Mouse (Mus musculus) limb, embryonic 14.5 days (tissue): Measurements from ENCODE around the gene Pjvk. TPM values are rescaled to one million over a fixed set of nuclear protein-coding genes. Genes with fewer than 3 reads are reported as not detected.

Source experiments
- ATAC-seq: fragments of 200-750 bp; cut with Nextera tagmentation; 2 replicates; pipeline ENCODE4 v1.8.0; 2017; ENCODE audit warnings: low read depth, moderate number of reproducible peaks, moderate TSS enrichment; ENCODE audit not compliant: low FRiP score
- DNase-seq: peaks from one replicate; pipeline ENCODE4 v3.0.0-alpha.2; 2015; ENCODE audit warnings: low spot score
- H3K27ac ChIP-seq: fragments of 300-500 bp; sonication (generic); replicated peaks from 2 replicates; pipeline ENCODE4 v1.5.1; 2014; ENCODE audit warnings: low read depth, mild to moderate bottlenecking, low read length, moderate library complexity, mixed read lengths
- H3K27me3 ChIP-seq: fragments of 300-500 bp; sonication (generic); 2 replicates; pipeline ENCODE4 v1.6.1; 2014; ENCODE audit warnings: low read length, mixed read lengths; ENCODE audit not compliant: control insufficient read depth, insufficient read depth
- H3K36me3 ChIP-seq: fragments of 300-500 bp; sonication (generic); 2 replicates; pipeline ENCODE4 v1.6.1; 2014; ENCODE audit warnings: mild to moderate bottlenecking, low read length, moderate library complexity, mixed read lengths; ENCODE audit not compliant: control insufficient read depth, insufficient read depth
- H3K4me1 ChIP-seq: fragments of 300-500 bp; sonication (generic); 2 replicates; pipeline ENCODE4 v1.6.1; 2014; ENCODE audit warnings: antibody characterized with exemption, low read length, mixed read lengths; ENCODE audit not compliant: control insufficient read depth, insufficient read depth
- H3K4me2 ChIP-seq: fragments of 300-500 bp; sonication (generic); replicated peaks from 2 replicates; pipeline ENCODE4 v1.6.1; 2014; ENCODE audit warnings: low read depth, mild to moderate bottlenecking, low read length, moderate library complexity; ENCODE audit not compliant: severe bottlenecking
- H3K4me3 ChIP-seq: fragments of 300-500 bp; sonication (generic); replicated peaks from 2 replicates; pipeline ENCODE4 v1.5.1; 2014; ENCODE audit warnings: low read length
- H3K9ac ChIP-seq: fragments of 300-500 bp; sonication (generic); 2 replicates; pipeline ENCODE4 v1.6.1; 2014; ENCODE audit warnings: mild to moderate bottlenecking, low read depth, low read length, moderate library complexity; ENCODE audit not compliant: severe bottlenecking
- H3K9me3 ChIP-seq: fragments of 300-500 bp; sonication (generic); 2 replicates; pipeline ENCODE4 v1.6.1; 2016; ENCODE audit warnings: low read length; ENCODE audit not compliant: control insufficient read depth
- POLR2A ChIP-seq: fragments of 200-500 bp; IDR thresholded peaks from 2 replicates; pipeline ENCODE4 v1.8.0; 2012; ENCODE audit warnings: inconsistent platforms, mild to moderate bottlenecking, moderate library complexity, borderline replicate concordance; ENCODE audit not compliant: insufficient read depth, insufficient read length; ENCODE audit errors: extremely low read depth
- WGBS: fragments of 180-500 bp; shearing (Covaris S2); extraction: QIAGEN DNeasy Blood & Tissue Kit; methylation state at CpG from one replicate; pipeline ENCODE4 v1.1.7; 2014; 5-methylcytosine and 5-hydroxymethylcytosine counted together
- polyA plus RNA-seq, 2 experiments: library from polyadenylated mRNA; depleted of rRNA in 1 of 2; stranded (reverse) in 1 of 2; unstranded in 1 of 2; fragments of >200 nt; fragmentation: Nextera tagmentation in 1 of 2; extraction: Ambion mirVana in 1 of 2; gene quantifications; 2 replicates each; pipeline versions ENCODE4 v1.2.1 to v1.2.3; 2012 to 2014

Pjvk gene
- polyA plus RNA-seq, 2 experiments = 0.83 TPM; not detected in 1

- no peak overlapping the region for H3K9ac ChIP-seq
- no peak for DNase-seq
- no peak for ATAC-seq
- H3K4me1 ChIP-seq = no peaks in the 10 kb centered on the region
- no peaks in the 10 kb centered on the region for H3K27me3 ChIP-seq
- 95% methylated on average over 4 of the region's 4 CpGs for WGBS
- H3K36me3 ChIP-seq = peaks cover 81% of the 10 kb centered on the region
- no peak overlapping the region for H3K27ac ChIP-seq
- H3K4me3 ChIP-seq = no peak overlapping the region
- H3K4me2 ChIP-seq = no peak overlapping the region
- TF ChIP-seq POLR2A = no peak
- no peaks in the 10 kb centered on the region for H3K9me3 ChIP-seq
Observed at GRCm38 (mm10) chr2:76631600-76631999, 16.7 kb upstream of the Pjvk start.

GRCm38 (mm10) chr2:76639637-76640036, 8.6 kb upstream of the Pjvk start:
- Histone ChIP-seq H3K9ac (no peak overlapping the region), H3K36me3 (peaks cover 79% of the 10 kb centered on the region), H3K9me3 (no peaks in the 10 kb centered on the region), H3K4me3 (no peak overlapping the region), H3K27ac (no peak overlapping the region), H3K4me1 (no peaks in the 10 kb centered on the region), H3K27me3 (no peaks in the 10 kb centered on the region), H3K4me2 (no peak overlapping the region)
- TF ChIP-seq POLR2A = no peak
- DNase-seq (no peak), ATAC-seq (no peak)
- 96% methylated on average over 2 of the region's 2 CpGs for WGBS

- H3K9me3 ChIP-seq = no peaks in the 10 kb centered on the region
- no peak for TF ChIP-seq POLR2A
Observed at GRCm38 (mm10) chr2:76643801-76644200, 4.5 kb upstream of the Pjvk start.

GRCm38 (mm10) chr2:76647441-76647869, 821 bp upstream of the Pjvk start:
- peak; percentile 17 for ATAC-seq
- DNase-seq = no peak
- TF ChIP-seq POLR2A = no peak
- H3K27ac ChIP-seq = peak overlapping the region; percentile 85
- H3K4me2 ChIP-seq = peak overlapping the region; percentile 64
- H3K36me3 ChIP-seq = peaks cover 12% of the 10 kb centered on the region
- no peaks in the 10 kb centered on the region for H3K27me3 ChIP-seq
- H3K9me3 ChIP-seq = no peaks in the 10 kb centered on the region
- 7% methylated on average over 24 of the region's 32 CpGs for WGBS
- H3K4me3 ChIP-seq = peak overlapping the region; percentile 83
- peaks cover 11% of the 10 kb centered on the region for H3K4me1 ChIP-seq
- peak overlapping the region; percentile 85 for H3K9ac ChIP-seq

More at GRCm38 (mm10) chr2:76643801-76644200, 4.5 kb upstream of the Pjvk start:
- Histone ChIP-seq H3K4me1 (peaks cover 9% of the 10 kb centered on the region), H3K9ac (no peak overlapping the region), H3K4me2 (no peak overlapping the region), H3K27ac (no peak overlapping the region), H3K27me3 (no peaks in the 10 kb centered on the region), H3K36me3 (peaks cover 46% of the 10 kb centered on the region), H3K4me3 (no peak overlapping the region)
- ATAC-seq = no peak
- DNase-seq = no peak

GRCm38 (mm10) chr2:76648666-76649141, 428 bp downstream of the Pjvk start:
- Histone ChIP-seq H3K4me2 (peak overlapping the region; percentile 64), H3K4me1 (peaks cover 11% of the 10 kb centered on the region), H3K27ac (peak overlapping the region; percentile 85), H3K9me3 (no peaks in the 10 kb centered on the region), H3K27me3 (no peaks in the 10 kb centered on the region), H3K4me3 (peak overlapping the region; percentile 83), H3K9ac (peak overlapping the region; percentile 85), H3K36me3 (no peaks in the 10 kb centered on the region)
- 36% methylated on average over 13 of the region's 13 CpGs for WGBS
- no peak for TF ChIP-seq POLR2A
- ATAC-seq (peak; percentile 25; the same call in 1 of the 2 replicates), DNase-seq (no peak)
